ENCODE assay signal across 31 mouse cellular contexts in the genomic region with DNA sequence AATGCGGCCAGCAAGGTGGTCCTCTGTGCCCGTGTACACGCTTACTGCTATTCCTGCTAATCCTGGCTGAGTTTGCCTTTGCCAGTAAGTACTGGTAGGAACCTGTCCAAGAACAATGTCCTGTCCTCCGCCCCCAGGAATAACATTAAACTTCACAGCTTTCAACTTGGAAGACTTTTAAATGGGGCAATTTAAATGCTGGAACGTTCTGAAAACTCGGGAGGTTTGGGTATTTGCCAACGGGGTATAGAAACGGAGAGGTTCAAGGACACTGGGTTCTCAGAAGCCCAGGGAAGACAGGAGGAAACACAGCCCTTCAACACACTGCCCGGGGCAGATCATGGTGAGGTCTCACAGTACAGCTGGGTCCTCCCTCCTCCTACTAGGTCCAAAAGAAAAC. TPM values are rescaled to one million over a fixed set of nuclear protein-coding genes. Genes with fewer than 3 reads are reported as not detected.
DNase-seq lines count a peak whose midpoint lies in the region; ATAC-seq and TF ChIP-seq lines count a peak whose summit lies in the region.
"Had no signal": no experiment of that assay in that cellular context is flagged by ENCODE, and none has a peak within 500 bp of the region (broad histone marks: within the 10 kb centered on the region; RNA-seq: fewer than 3 reads in every experiment).

No protein-coding gene starts in this region.

- H3K9ac ChIP-seq in hindbrain, postnatal 0 days (replicated peaks; ENCODE audit: low read length) = no peak overlapping the region
- no peak overlapping the region for H3K9ac ChIP-seq in hindbrain, embryonic 11.5 days (ENCODE audit: low read depth, low read length)
- H3K9ac ChIP-seq: forebrain, embryonic 13.5 days; heart, embryonic 15.5 days; hindbrain, embryonic 12.5 days; liver, embryonic 13.5 days; midbrain, embryonic 12.5 days; neural tube, embryonic 12.5 days had no signal

- peaks cover 11% of the 10 kb centered on the region for H3K36me3 ChIP-seq in hindbrain, postnatal 0 days (ENCODE audit: insufficient read depth, low read length)
- H3K36me3 ChIP-seq in hindbrain, embryonic 11.5 days (ENCODE audit: control insufficient read depth, insufficient read depth, low read length) = 0 out of 2 replicates have a peak, but pooled peaks cover 2% of the 10 kb centered on the region

- no peak overlapping the region for H3K27ac ChIP-seq in hindbrain, postnatal 0 days
- H3K27ac ChIP-seq in hindbrain, embryonic 11.5 days (ENCODE audit: low read depth, low read length) = no peak overlapping the region
- H3K27ac ChIP-seq: forebrain, embryonic 13.5 days; heart, embryonic 10.5 days; heart, embryonic 15.5 days; hindbrain, embryonic 12.5 days; liver, embryonic 13.5 days; midbrain, embryonic 12.5 days; neural tube, embryonic 12.5 days; stomach, postnatal 0 days had no signal

- DNase-seq in hindbrain, postnatal 0 days (ENCODE audit: low spot score) = peak; percentile 12
- no peak for DNase-seq in hindbrain, embryonic 11.5 days (ENCODE audit: low spot score)
- DNase-seq in ES-CJ7 (ENCODE audit: low read depth, low spot score) = peak; percentile 36
- peak; percentile 49 to 74 for DNase-seq in kidney, adult 8-10 months
- DNase-seq in kidney, postnatal 25 days = peak; percentile 55 to 78
- DNase-seq in thymus, postnatal 10 days (ENCODE audit: low spot score in 2 of 2) = no peak
- DNase-seq in cerebellum, adult 9-11 months = no peak
- DNase-seq: adrenal gland, postnatal 10 days; cerebellum, adult 11-12 months; cerebellum, postnatal 10 days; gastrocnemius, postnatal 14 days; heart, adult 11 months; left cerebral cortex, postnatal 4 days; liver, embryonic 13.5 days; lung, adult 18-20 months; lung, postnatal 4 days; right cerebral cortex, postnatal 4 days; thymus, postnatal 14 days had no signal

- no peak overlapping the region for H3K4me3 ChIP-seq in hindbrain, postnatal 0 days (ENCODE audit: low read length)
- no peak overlapping the region for H3K4me3 ChIP-seq in hindbrain, embryonic 11.5 days (ENCODE audit: low read depth, low read length)
- H3K4me3 ChIP-seq: forebrain, embryonic 13.5 days; heart, embryonic 10.5 days; heart, embryonic 15.5 days; hindbrain, embryonic 12.5 days; liver, embryonic 13.5 days; megakaryocyte, embryonic 14.5 days; midbrain, embryonic 12.5 days; myocyte; neural tube, embryonic 12.5 days had no signal

- WGBS in hindbrain, postnatal 0 days = 78% methylated on average over 9 of the region's 9 CpGs
- 98% methylated on average over 9 of the region's 9 CpGs for WGBS in hindbrain, embryonic 11.5 days

- no peak overlapping the region for H3K4me2 ChIP-seq in hindbrain, postnatal 0 days (ENCODE audit: low read depth, low read length)
- no peak overlapping the region for H3K4me2 ChIP-seq in hindbrain, embryonic 11.5 days (replicated peaks; ENCODE audit: low read depth, low read length)
- H3K4me2 ChIP-seq: forebrain, embryonic 13.5 days; heart, embryonic 15.5 days; hindbrain, embryonic 12.5 days; liver, embryonic 13.5 days; midbrain, embryonic 12.5 days; neural tube, embryonic 12.5 days had no signal

- H3K27me3 ChIP-seq in hindbrain, postnatal 0 days (ENCODE audit: insufficient read depth, low read length) = no peaks in the 10 kb centered on the region
- no peaks in the 10 kb centered on the region for H3K27me3 ChIP-seq in hindbrain, embryonic 11.5 days (ENCODE audit: control insufficient read depth, insufficient read depth, low read length)
- H3K27me3 ChIP-seq: CH12.LX; forebrain, embryonic 13.5 days; heart, embryonic 15.5 days; hindbrain, embryonic 12.5 days; liver, embryonic 13.5 days; megakaryocyte, embryonic 14.5 days; midbrain, embryonic 12.5 days; neural tube, embryonic 12.5 days had no signal

- no peak for TF ChIP-seq CTCF in hindbrain, postnatal 0 days (IDR thresholded peaks at IDR 0.05; ENCODE audit: low read depth)

- H3K9me3 ChIP-seq in hindbrain, postnatal 0 days (ENCODE audit: low read length) = no peaks in the 10 kb centered on the region
- no peaks in the 10 kb centered on the region for H3K9me3 ChIP-seq in hindbrain, embryonic 11.5 days (ENCODE audit: control insufficient read depth, low read length)
- H3K9me3 ChIP-seq: forebrain, embryonic 13.5 days; G1E; heart, embryonic 10.5 days; heart, embryonic 15.5 days; hindbrain, embryonic 12.5 days; liver, embryonic 13.5 days; megakaryocyte, embryonic 14.5 days; midbrain, embryonic 12.5 days; neural tube, embryonic 12.5 days had no signal

- H3K4me1 ChIP-seq in hindbrain, postnatal 0 days (ENCODE audit: insufficient read depth, low read length) = no peaks in the 10 kb centered on the region
- no peaks in the 10 kb centered on the region for H3K4me1 ChIP-seq in hindbrain, embryonic 11.5 days (replicated peaks; ENCODE audit: control insufficient read depth, insufficient read depth, low read length)
- H3K4me1 ChIP-seq: heart, embryonic 10.5 days; heart, embryonic 15.5 days; hindbrain, embryonic 12.5 days; liver, embryonic 13.5 days; megakaryocyte, embryonic 14.5 days; midbrain, embryonic 12.5 days; neural tube, embryonic 12.5 days had no signal

- no peak for ATAC-seq in hindbrain, postnatal 0 days
- ATAC-seq in hindbrain, embryonic 11.5 days (ENCODE audit: low FRiP score) = no peak
- ATAC-seq: forebrain, embryonic 13.5 days; intestine, embryonic 16.5 days; lung, postnatal 0 days had no signal

RNA-seq across cellular contexts. Expression of a gene that starts 14.8 kb away (rescaled TPM):
- total RNA-seq in hindbrain, postnatal 0 days (2014; rRNA removed) = 44.3 and 51.1 TPM in 2 replicates
- 47.1 and 47.7 TPM in 2 replicates for polyA plus RNA-seq in hindbrain, postnatal 0 days (2015; fragmentation: Nextera tagmentation; extraction: Ambion mirVana)
- polyA plus RNA-seq in hindbrain, embryonic 11.5 days (2014; fragmentation: Nextera tagmentation; extraction: Ambion mirVana) = 65.5 and 66.6 TPM in 2 replicates

RNA-seq across cellular contexts. Expression of a gene that starts 53.1 kb away (rescaled TPM):
- 85.4 and 88.5 TPM in 2 replicates for total RNA-seq in hindbrain, postnatal 0 days (2014; rRNA removed)
- 49.4 and 53.2 TPM in 2 replicates for polyA plus RNA-seq in hindbrain, postnatal 0 days (2015; fragmentation: Nextera tagmentation; extraction: Ambion mirVana)
- polyA plus RNA-seq in hindbrain, embryonic 11.5 days (2014; fragmentation: Nextera tagmentation; extraction: Ambion mirVana) = 58.5 and 59.3 TPM in 2 replicates

Comparison
In these comparisons a context has a peak if more than half of its experiments do, and no peak if none do; other contexts are left out.
1. DNase-seq: peak in hindbrain, postnatal 0 days (single experiment), ES-CJ7 (single experiment), kidney, adult 8-10 months (2 of 2) and kidney, postnatal 25 days (2 of 2); none in hindbrain, embryonic 11.5 days (single experiment), thymus, postnatal 10 days (0 of 2) and cerebellum, adult 9-11 months (single experiment).